Mouse (Mus musculus): ENCODE data around the gene Ikzf1. TPM values are rescaled to one million over a fixed set of nuclear protein-coding genes. Genes with fewer than 3 reads are reported as not detected.

Gene Ikzf1
- total RNA-seq, 1 experiment: 0.49 TPM

- TF ChIP-seq MAFK (IDR thresholded peaks at IDR 0.05; ENCODE audit: insufficient read depth, low read depth, low read length) (no peak), ZNF384 (IDR thresholded peaks at IDR 0.05; ENCODE audit: low read depth, low read length) (no peak), ZC3H11A (IDR thresholded peaks at IDR 0.05; ENCODE audit: borderline replicate concordance, low read depth, low read length) (no peak), CHD2 (IDR thresholded peaks at IDR 0.05; ENCODE audit: low read depth, low read length) (no peak), HCFC1 (IDR thresholded peaks at IDR 0.05; ENCODE audit: borderline replicate concordance, insufficient read depth, low read length) (no peak)
- Histone ChIP-seq H3K4me3 (ENCODE audit: insufficient read depth in 1 of 2, low read depth in 1 of 2, low read length in 2 of 2, poor library complexity in 1 of 2, severe bottlenecking in 1 of 2) (no peak overlapping the region), H3K36me3 (ENCODE audit: control insufficient read depth, insufficient read depth, low read length, poor library complexity, severe bottlenecking) (no peaks in the 10 kb centered on the region), H3K9me3 (ENCODE audit: control insufficient read depth, insufficient read depth, low read depth, low read length) (no peaks in the 10 kb centered on the region), H3K9ac (ENCODE audit: insufficient read depth, low read depth, low read length, poor library complexity, severe bottlenecking) (no peak overlapping the region), H3K4me1 (ENCODE audit: control insufficient read depth in 2 of 2, insufficient read depth in 2 of 2, low read length in 2 of 2, poor library complexity in 1 of 2) (no peaks in the 10 kb centered on the region), H3K27ac (ENCODE audit: insufficient read depth, low read depth, low read length, poor library complexity, severe bottlenecking) (no peak overlapping the region)
- in situ Hi-C loops (cut with MboI; ENCODE audit: low sequenced_read_pairs in 2 of 2, unreplicated experiment in 2 of 2): no loop called here
- no peak for DNase-seq (ENCODE audit: low read depth, low spot score)
Measured at GRCm38 (mm10) chr11:11694072-11694471, 9.3 kb downstream of the Ikzf1 start.

- no peaks in the 10 kb centered on the region for H3K4me1 ChIP-seq (ENCODE audit: control insufficient read depth in 2 of 2, insufficient read depth in 2 of 2, low read length in 2 of 2, poor library complexity in 1 of 2)
- no peak for DNase-seq (ENCODE audit: low read depth, low spot score)
- no peaks in the 10 kb centered on the region for H3K36me3 ChIP-seq (ENCODE audit: control insufficient read depth, insufficient read depth, low read length, poor library complexity, severe bottlenecking)
- H3K4me3 ChIP-seq (ENCODE audit: insufficient read depth in 1 of 2, low read depth in 1 of 2, low read length in 2 of 2, poor library complexity in 1 of 2, severe bottlenecking in 1 of 2): no peak overlapping the region
- TF ChIP-seq ZNF384 (IDR thresholded peaks at IDR 0.05; ENCODE audit: low read depth, low read length): no peak
- no peak for TF ChIP-seq HCFC1 (IDR thresholded peaks at IDR 0.05; ENCODE audit: borderline replicate concordance, insufficient read depth, low read length)
- no peak for TF ChIP-seq ZC3H11A (IDR thresholded peaks at IDR 0.05; ENCODE audit: borderline replicate concordance, low read depth, low read length)
- TF ChIP-seq CHD2 (IDR thresholded peaks at IDR 0.05; ENCODE audit: low read depth, low read length): no peak
- in situ Hi-C loops (cut with MboI; ENCODE audit: low sequenced_read_pairs in 2 of 2, unreplicated experiment in 2 of 2): no loop called here
- no peak overlapping the region for H3K9ac ChIP-seq (ENCODE audit: insufficient read depth, low read depth, low read length, poor library complexity, severe bottlenecking)
- no peaks in the 10 kb centered on the region for H3K9me3 ChIP-seq (ENCODE audit: control insufficient read depth, insufficient read depth, low read depth, low read length)
- no peak overlapping the region for H3K27ac ChIP-seq (ENCODE audit: insufficient read depth, low read depth, low read length, poor library complexity, severe bottlenecking)
Measured at GRCm38 (mm10) chr11:11694472-11695177, 9.8 kb downstream of the Ikzf1 start.

DNA sequence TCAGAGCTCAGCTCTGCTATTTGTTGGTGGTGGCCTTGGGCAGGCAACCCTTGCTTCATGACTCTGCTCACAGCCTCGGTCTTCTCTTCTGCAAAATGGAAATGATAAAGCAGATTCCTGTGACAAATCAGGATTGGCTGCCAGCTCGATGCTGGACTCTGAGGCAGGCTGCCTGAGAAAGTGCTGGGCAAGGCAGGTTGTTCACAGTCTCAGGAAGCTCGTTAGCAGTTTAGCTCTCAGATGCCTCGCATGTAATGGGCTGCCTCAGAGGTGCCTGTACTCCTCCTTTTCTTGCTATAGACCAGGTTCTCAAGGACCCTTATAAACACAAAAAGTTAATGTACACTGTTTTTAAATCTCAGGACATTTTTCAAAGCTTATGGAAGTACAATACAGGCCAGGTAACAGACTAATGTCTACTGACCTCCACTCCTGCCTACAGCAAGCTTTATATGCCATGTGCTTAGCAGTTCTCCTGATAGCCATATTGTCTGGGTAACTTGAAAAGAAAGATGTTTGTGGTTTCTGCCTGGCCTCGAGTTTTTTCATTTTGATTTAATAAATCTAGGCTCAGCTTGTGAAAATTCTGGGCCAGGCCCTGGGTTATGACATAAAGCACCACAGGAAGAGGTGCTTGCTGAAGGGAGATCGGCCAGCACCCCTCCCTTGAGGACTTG is 10.5 kb downstream of the Ikzf1 start:
- no peak for DNase-seq (ENCODE audit: low read depth, low spot score)
- Histone ChIP-seq H3K9ac (ENCODE audit: insufficient read depth, low read depth, low read length, poor library complexity, severe bottlenecking) (no peak overlapping the region), H3K4me1 (ENCODE audit: control insufficient read depth in 2 of 2, insufficient read depth in 2 of 2, low read length in 2 of 2, poor library complexity in 1 of 2) (no peaks in the 10 kb centered on the region), H3K9me3 (ENCODE audit: control insufficient read depth, insufficient read depth, low read depth, low read length) (no peaks in the 10 kb centered on the region), H3K36me3 (ENCODE audit: control insufficient read depth, insufficient read depth, low read length, poor library complexity, severe bottlenecking) (no peaks in the 10 kb centered on the region), H3K27ac (ENCODE audit: insufficient read depth, low read depth, low read length, poor library complexity, severe bottlenecking) (no peak overlapping the region), H3K4me3 (ENCODE audit: insufficient read depth in 1 of 2, low read depth in 1 of 2, low read length in 2 of 2, poor library complexity in 1 of 2, severe bottlenecking in 1 of 2) (no peak overlapping the region)
- in situ Hi-C loops (cut with MboI; ENCODE audit: low sequenced_read_pairs in 2 of 2, unreplicated experiment in 2 of 2): no loop called here
- TF ChIP-seq HCFC1 (IDR thresholded peaks at IDR 0.05; ENCODE audit: borderline replicate concordance, insufficient read depth, low read length) (no peak), MAFK (IDR thresholded peaks at IDR 0.05; ENCODE audit: insufficient read depth, low read depth, low read length) (no peak), ZC3H11A (IDR thresholded peaks at IDR 0.05; ENCODE audit: borderline replicate concordance, low read depth, low read length) (no peak), CHD2 (IDR thresholded peaks at IDR 0.05; ENCODE audit: low read depth, low read length) (no peak), ZNF384 (IDR thresholded peaks at IDR 0.05; ENCODE audit: low read depth, low read length) (no peak)

- Histone ChIP-seq H3K9ac (ENCODE audit: insufficient read depth, low read depth, low read length, poor library complexity, severe bottlenecking) (no peak overlapping the region), H3K9me3 (ENCODE audit: control insufficient read depth, insufficient read depth, low read depth, low read length) (no peaks in the 10 kb centered on the region), H3K36me3 (ENCODE audit: control insufficient read depth, insufficient read depth, low read length, poor library complexity, severe bottlenecking) (no peaks in the 10 kb centered on the region), H3K27ac (ENCODE audit: insufficient read depth, low read depth, low read length, poor library complexity, severe bottlenecking) (no peak overlapping the region), H3K4me1 (ENCODE audit: control insufficient read depth in 2 of 2, insufficient read depth in 2 of 2, low read length in 2 of 2, poor library complexity in 1 of 2) (no peaks in the 10 kb centered on the region), H3K4me3 (ENCODE audit: insufficient read depth in 1 of 2, low read depth in 1 of 2, low read length in 2 of 2, poor library complexity in 1 of 2, severe bottlenecking in 1 of 2) (no peak overlapping the region)
- in situ Hi-C loops (cut with MboI; ENCODE audit: low sequenced_read_pairs in 2 of 2, unreplicated experiment in 2 of 2): no loop called here
- DNase-seq (ENCODE audit: low read depth, low spot score): no peak
- TF ChIP-seq MAFK (IDR thresholded peaks at IDR 0.05; ENCODE audit: insufficient read depth, low read depth, low read length) (no peak), ZC3H11A (IDR thresholded peaks at IDR 0.05; ENCODE audit: borderline replicate concordance, low read depth, low read length) (no peak)
Measured at GRCm38 (mm10) chr11:11695907-11696306, 11.1 kb downstream of the Ikzf1 start.

Data from ES-E14 (cell line).